Mouse (Mus musculus) lung, embryonic 15.5 days (tissue): ENCODE results near the gene Trim37. TPM values are rescaled to one million over a fixed set of nuclear protein-coding genes. Genes with fewer than 3 reads are reported as not detected.
A peak's percentile ranks its signal among the peaks of the same experiment; 100 is the strongest.
"Not testable (repeated sequence)": the region's sequence is repeated elsewhere in the genome, so short reads cannot be mapped to it uniquely, and the experiment has no call there.

Source experiments
- ATAC-seq: fragments of 200-750 bp; cut with Nextera tagmentation; 2 replicates; pipeline ENCODE4 v1.8.0; 2017; ENCODE audit warnings: moderate number of reproducible peaks, borderline replicate concordance; ENCODE audit not compliant: low FRiP score, low TSS enrichment; ENCODE audit errors: extremely low read depth
- H3K27ac ChIP-seq: fragments of 300-500 bp; sonication (generic); 2 replicates; pipeline ENCODE4 v1.5.1; 2015; ENCODE audit warnings: moderate library complexity, mild to moderate bottlenecking, inconsistent platforms
- H3K27me3 ChIP-seq: fragments of 300-500 bp; sonication (generic); 2 replicates; pipeline ENCODE4 v1.6.1; 2015; ENCODE audit warnings: inconsistent platforms
- H3K36me3 ChIP-seq: fragments of 300-500 bp; sonication (generic); 2 replicates; pipeline ENCODE4 v1.6.1; 2015; ENCODE audit warnings: inconsistent platforms
- H3K4me1 ChIP-seq: fragments of 300-500 bp; sonication (generic); 2 replicates; pipeline ENCODE4 v1.6.1; 2015; ENCODE audit warnings: inconsistent platforms
- H3K4me2 ChIP-seq: fragments of 300-500 bp; sonication (generic); 2 replicates; pipeline ENCODE4 v1.6.1; 2015; ENCODE audit warnings: inconsistent platforms, mild to moderate bottlenecking, moderate library complexity
- H3K4me3 ChIP-seq: fragments of 300-500 bp; sonication (generic); 2 replicates; pipeline ENCODE4 v1.5.1; 2015; ENCODE audit warnings: mild to moderate bottlenecking, inconsistent platforms
- H3K9ac ChIP-seq: fragments of 300-500 bp; sonication (generic); 2 replicates; pipeline ENCODE4 v1.6.1; 2015; ENCODE audit warnings: inconsistent platforms
- H3K9me3 ChIP-seq: fragments of 300-500 bp; sonication (generic); 2 replicates; pipeline ENCODE4 v1.6.1; 2016; ENCODE audit warnings: inconsistent platforms
- WGBS: fragments of 180-500 bp; shearing (Covaris S2); methylation state at CpG from one replicate; pipeline ENCODE4 v1.1.7; 2015; 5-methylcytosine and 5-hydroxymethylcytosine counted together
- microRNA counts: library from miRNA; unstranded; fragments of <30 nt; microRNA quantifications from one replicate; lab custom pipeline; 2016
- microRNA-seq: library from miRNA; unstranded; fragments of <30 nt; microRNA quantifications from one replicate; pipeline ENCODE4, GENCODE M21; 2016
- polyA plus RNA-seq: library from polyadenylated mRNA; unstranded; fragments of >200 nt; fragmentation: Nextera tagmentation; extraction: Ambion mirVana; gene quantifications from 2 replicates; pipeline ENCODE4 v1.2.1, GENCODE M21; 2015

Gene Trim37
- polyA plus RNA-seq, 1 experiment from 2014 or later = 30.6 TPM

GRCm38 (mm10) chr11:87253294-87253693, 126.4 kb downstream of the Trim37 start:
- Histone ChIP-seq H3K36me3 (no peaks in the 10 kb centered on the region), H3K4me1 (no peaks in the 10 kb centered on the region), H3K4me2 (no peak overlapping the region), H3K4me3 (no peak overlapping the region), H3K27me3 (no peaks in the 10 kb centered on the region), H3K27ac (no peak overlapping the region), H3K9me3 (no peaks in the 10 kb centered on the region), H3K9ac (no peak overlapping the region)
- 84% methylated on average over 6 of the region's 6 CpGs for WGBS
- no peak for ATAC-seq

GRCm38 (mm10) chr11:87254149-87254548, 127.3 kb downstream of the Trim37 start:
- 49% methylated on average over 5 of the region's 5 CpGs for WGBS
- H3K4me3 ChIP-seq = no peak overlapping the region
- no peak overlapping the region for H3K4me2 ChIP-seq

GRCm38 (mm10) chr11:87257282-87257681, 130.4 kb downstream of the Trim37 start:
- Histone ChIP-seq H3K36me3 (no peaks in the 10 kb centered on the region), H3K4me1 (no peaks in the 10 kb centered on the region), H3K4me3 (no peak overlapping the region), H3K27me3 (no peaks in the 10 kb centered on the region), H3K9me3 (no peaks in the 10 kb centered on the region), H3K4me2 (no peak overlapping the region), H3K9ac (no peak overlapping the region), H3K27ac (no peak overlapping the region)
- no peak for ATAC-seq
- 92% methylated on average over 5 of the region's 5 CpGs for WGBS

More at GRCm38 (mm10) chr11:87254149-87254548, 127.3 kb downstream of the Trim37 start:
- no peak overlapping the region for H3K9ac ChIP-seq
- H3K27ac ChIP-seq = no peak overlapping the region
- no peaks in the 10 kb centered on the region for H3K27me3 ChIP-seq
- H3K4me1 ChIP-seq = no peaks in the 10 kb centered on the region
- no peak for ATAC-seq
- H3K36me3 ChIP-seq = no peaks in the 10 kb centered on the region
- no peaks in the 10 kb centered on the region for H3K9me3 ChIP-seq

GRCm38 (mm10) chr11:87259792-87260191, 132.9 kb downstream of the Trim37 start:
- Histone ChIP-seq H3K9ac (no peak overlapping the region), H3K36me3 (no peaks in the 10 kb centered on the region), H3K4me1 (no peaks in the 10 kb centered on the region), H3K27ac (no peak overlapping the region), H3K4me3 (no peak overlapping the region), H3K9me3 (no peaks in the 10 kb centered on the region), H3K27me3 (no peaks in the 10 kb centered on the region), H3K4me2 (peak overlapping the region; percentile 11; the same call in 1 of the 2 replicates)
- WGBS = 58% methylated on average over 10 of the region's 10 CpGs
- no peak for ATAC-seq

- H3K27ac ChIP-seq, H3K27me3 ChIP-seq, H3K4me2 ChIP-seq, H3K36me3 ChIP-seq, H3K4me3 ChIP-seq, H3K9ac ChIP-seq, H3K4me1 ChIP-seq, ATAC-seq, H3K9me3 ChIP-seq: not testable (repeated sequence)
- WGBS = 66% methylated on average over 4 of the region's 4 CpGs
Measured at GRCm38 (mm10) chr11:87261705-87262104, 134.8 kb downstream of the Trim37 start.

- H3K27ac ChIP-seq = no peak overlapping the region
- no peak overlapping the region for H3K4me3 ChIP-seq
- ATAC-seq = no peak
Measured at GRCm38 (mm10) chr11:87263946-87264345, 137.1 kb downstream of the Trim37 start.

GRCm38 (mm10) chr11:87266246-87266645, 139.4 kb downstream of the Trim37 start:
- WGBS = 54% methylated on average over 4 of the region's 4 CpGs

More at GRCm38 (mm10) chr11:87263946-87264345, 137.1 kb downstream of the Trim37 start:
- H3K4me1 ChIP-seq = no peaks in the 10 kb centered on the region
- H3K4me2 ChIP-seq = no peak overlapping the region
- no peaks in the 10 kb centered on the region for H3K9me3 ChIP-seq
- H3K27me3 ChIP-seq = no peaks in the 10 kb centered on the region
- H3K9ac ChIP-seq = no peak overlapping the region
- H3K36me3 ChIP-seq = no peaks in the 10 kb centered on the region
- WGBS = 18% methylated on average over 7 of the region's 7 CpGs

GRCm38 (mm10) chr11:87268803-87269202, 141.9 kb downstream of the Trim37 start:
- no peaks in the 10 kb centered on the region for H3K36me3 ChIP-seq
- no peak overlapping the region for H3K4me2 ChIP-seq
- H3K9ac ChIP-seq = no peak overlapping the region
- no peak overlapping the region for H3K27ac ChIP-seq
- H3K27me3 ChIP-seq = no peaks in the 10 kb centered on the region
- no peak overlapping the region for H3K4me3 ChIP-seq
- H3K4me1 ChIP-seq = no peaks in the 10 kb centered on the region
- WGBS = 85% methylated on average over 2 of the region's 2 CpGs
- no peak for ATAC-seq
- no peaks in the 10 kb centered on the region for H3K9me3 ChIP-seq

More at GRCm38 (mm10) chr11:87266246-87266645, 139.4 kb downstream of the Trim37 start:
- Histone ChIP-seq H3K27ac (no peak overlapping the region), H3K4me2 (no peak overlapping the region), H3K4me1 (no peaks in the 10 kb centered on the region), H3K4me3 (no peak overlapping the region), H3K9me3 (no peaks in the 10 kb centered on the region), H3K36me3 (no peaks in the 10 kb centered on the region), H3K27me3 (no peaks in the 10 kb centered on the region), H3K9ac (no peak overlapping the region)
- ATAC-seq = no peak

MicroRNAs encoded within 50 kb of the gene (microRNA counts, 519-probe panel; counts per million panel counts)
- 3,395 counts per million, percentile 89 among the panel's probes with 10 or more counts for microRNA mmu-miR-301a (lab: Ali Mortazavi, UCI)

Small RNA genes within 50 kb of the gene (microRNA-seq; reads per million reads assigned to microRNA genes)
- gene Mir301 = 1,013 reads per million, percentile 75 among the genes with 10 or more reads in this experiment

Other genes with a start within 250 kb of the Trim37 start
- gene Ypel2, start 133.4 kb upstream of the Trim37 start, polyA plus RNA-seq = 9.0 and 9.4 TPM in 2 replicates
- 23.7 and 24.9 TPM in 2 replicates for gene Gdpd1, start 53.0 kb upstream of the Trim37 start, polyA plus RNA-seq
- gene Smg8, start 40.3 kb upstream of the Trim37 start, polyA plus RNA-seq = 18.4 and 19.1 TPM in 2 replicates
- 11.8 and 12.6 TPM in 2 replicates for gene Prr11, start 18.4 kb upstream of the Trim37 start, polyA plus RNA-seq
- 64.5 and 66.7 TPM in 2 replicates for gene Ska2, start 17.8 kb upstream of the Trim37 start, polyA plus RNA-seq
- 1.1 and 1.7 TPM in 2 replicates for gene Ppm1e, start 231.9 kb downstream of the Trim37 start, polyA plus RNA-seq